Mouse (Mus musculus): ENCODE results near the gene Atpaf1. TPM values are rescaled to one million over a fixed set of nuclear protein-coding genes. Genes with fewer than 3 reads are reported as not detected.
A peak's percentile ranks its signal among the peaks of the same experiment; 100 is the strongest.

Atpaf1 gene
- polyA plus RNA-seq, 1 experiment from 2014 or later, result 48.1 TPM

DNA sequence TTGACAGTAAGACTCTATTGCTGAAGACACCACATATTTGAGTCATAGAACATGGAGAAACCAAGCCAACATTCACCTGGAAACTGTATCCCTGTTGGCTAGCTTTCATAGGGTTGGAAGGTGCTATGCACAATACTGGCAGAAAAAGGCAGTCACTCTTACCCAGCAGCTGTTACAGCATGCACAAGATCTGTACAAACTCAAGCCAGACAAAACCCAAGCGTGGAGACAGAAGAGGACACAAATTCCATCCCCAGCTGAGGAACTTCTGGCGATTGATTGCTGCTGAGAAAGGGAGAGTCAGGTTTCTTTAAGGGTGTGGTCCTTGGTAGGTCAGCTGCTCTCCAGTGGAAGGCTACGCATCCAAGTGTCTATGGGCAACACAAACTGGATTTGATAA is 35.6 kb downstream of the Atpaf1 start:
- H3K36me3 ChIP-seq (ENCODE audit: control insufficient read depth, insufficient read depth, low read length), result peaks cover 6% of the 10 kb centered on the region; the same call in 1 of the 2 replicates
- no peaks in the 10 kb centered on the region for H3K9me3 ChIP-seq (ENCODE audit: control insufficient read depth, low read depth, low read length)
- no peak for ATAC-seq (ENCODE audit: insufficient number of reproducible peaks, insufficient read depth, low FRiP score, low read depth)
- 60% methylated on average over 3 of the region's 3 CpGs for WGBS
- no peak overlapping the region for H3K27ac ChIP-seq (ENCODE audit: low read length)
- H3K27me3 ChIP-seq (ENCODE audit: control insufficient read depth, insufficient read depth, low read length), result no peaks in the 10 kb centered on the region
- H3K4me2 ChIP-seq (replicated peaks; ENCODE audit: low read depth, low read length), result no peak overlapping the region
- H3K4me1 ChIP-seq (ENCODE audit: control insufficient read depth, insufficient read depth, low read length), result no peaks in the 10 kb centered on the region
- H3K9ac ChIP-seq (replicated peaks; ENCODE audit: low read depth, low read length), result no peak overlapping the region
- H3K4me3 ChIP-seq (ENCODE audit: low read depth, low read length), result no peak overlapping the region

DNA sequence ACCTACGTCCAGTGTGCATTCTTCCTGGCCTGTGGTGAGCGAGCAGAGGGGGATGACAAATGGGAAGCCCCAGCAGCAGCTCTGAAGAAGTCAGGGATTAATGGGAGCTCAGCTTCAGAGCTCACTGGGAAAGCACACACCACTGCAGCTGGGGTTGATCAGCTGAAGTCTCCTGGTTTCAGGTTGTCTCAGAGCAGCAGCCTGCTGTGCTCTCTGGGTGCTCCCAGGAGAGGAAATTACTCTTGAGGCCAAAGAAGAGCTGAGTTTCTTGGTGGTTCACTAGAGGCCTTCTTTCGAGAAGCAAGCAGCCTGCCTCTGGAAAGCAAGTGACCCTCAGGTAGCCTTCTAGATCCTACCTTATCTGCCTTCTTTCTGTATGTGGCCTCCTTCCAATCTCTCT is 36.3 kb downstream of the Atpaf1 start:
- peaks cover 6% of the 10 kb centered on the region; the same call in 1 of the 2 replicates for H3K36me3 ChIP-seq (ENCODE audit: control insufficient read depth, insufficient read depth, low read length)
- no peak overlapping the region for H3K4me2 ChIP-seq (replicated peaks; ENCODE audit: low read depth, low read length)
- H3K9ac ChIP-seq (replicated peaks; ENCODE audit: low read depth, low read length), result no peak overlapping the region
- 27% methylated on average over 3 of the region's 3 CpGs for WGBS
- no peaks in the 10 kb centered on the region for H3K4me1 ChIP-seq (ENCODE audit: control insufficient read depth, insufficient read depth, low read length)
- no peak for ATAC-seq (ENCODE audit: insufficient number of reproducible peaks, insufficient read depth, low FRiP score, low read depth)
- H3K4me3 ChIP-seq (ENCODE audit: low read depth, low read length), result no peak overlapping the region
- H3K9me3 ChIP-seq (ENCODE audit: control insufficient read depth, low read depth, low read length), result no peaks in the 10 kb centered on the region
- no peaks in the 10 kb centered on the region for H3K27me3 ChIP-seq (ENCODE audit: control insufficient read depth, insufficient read depth, low read length)
- H3K27ac ChIP-seq (ENCODE audit: low read length), result no peak overlapping the region

DNA sequence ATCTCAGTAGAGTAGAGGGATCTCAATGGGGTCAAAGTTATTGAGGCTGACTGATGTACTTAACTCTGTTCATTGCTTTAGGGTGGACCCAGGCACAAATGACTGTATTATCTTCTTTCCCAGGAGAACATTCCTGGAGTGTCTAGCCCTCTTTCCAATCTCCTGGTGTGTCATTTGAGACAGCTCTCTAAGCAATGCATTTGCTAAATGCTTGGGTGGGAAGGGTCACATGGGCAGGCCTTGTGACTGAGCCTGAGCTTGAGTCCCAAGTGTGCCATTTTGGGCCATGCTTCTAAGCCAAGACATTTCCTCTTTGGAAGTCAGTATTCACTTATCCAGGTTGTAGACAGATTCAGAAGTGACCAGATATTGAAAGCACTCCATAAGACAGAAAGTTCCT is 36.8 kb downstream of the Atpaf1 start:
- ATAC-seq (ENCODE audit: insufficient number of reproducible peaks, insufficient read depth, low FRiP score, low read depth), result no peak
- no peak overlapping the region for H3K4me3 ChIP-seq (ENCODE audit: low read depth, low read length)
- H3K4me2 ChIP-seq (replicated peaks; ENCODE audit: low read depth, low read length), result no peak overlapping the region
- no peak overlapping the region for H3K9ac ChIP-seq (replicated peaks; ENCODE audit: low read depth, low read length)
- peaks cover 1% of the 10 kb centered on the region; the same call in 1 of the 2 replicates for H3K36me3 ChIP-seq (ENCODE audit: control insufficient read depth, insufficient read depth, low read length)
- no peaks in the 10 kb centered on the region for H3K4me1 ChIP-seq (ENCODE audit: control insufficient read depth, insufficient read depth, low read length)
- no peak overlapping the region for H3K27ac ChIP-seq (ENCODE audit: low read length)
- H3K9me3 ChIP-seq (ENCODE audit: control insufficient read depth, low read depth, low read length), result no peaks in the 10 kb centered on the region
- no peaks in the 10 kb centered on the region for H3K27me3 ChIP-seq (ENCODE audit: control insufficient read depth, insufficient read depth, low read length)

DNA sequence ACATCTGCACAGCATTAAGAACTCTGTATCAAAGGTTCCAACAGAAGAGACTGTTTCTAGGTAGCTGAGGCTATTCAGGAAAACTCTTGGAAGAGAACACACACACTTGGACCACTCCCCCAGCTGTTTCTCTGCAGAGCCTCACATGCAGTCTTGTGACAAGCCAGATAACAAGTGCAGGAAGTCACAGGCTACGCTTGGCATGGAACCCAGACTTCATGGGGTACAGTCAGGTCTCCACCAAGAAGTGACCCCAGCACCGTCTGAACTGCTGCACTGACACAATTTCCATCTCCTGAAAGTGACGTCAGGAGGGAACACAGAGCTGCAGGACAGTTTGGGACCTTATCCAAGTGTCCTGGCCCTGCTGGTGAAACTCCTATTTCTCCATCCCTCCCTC is 37.3 kb downstream of the Atpaf1 start:
- 67% methylated on average over 3 of the region's 3 CpGs for WGBS
- ATAC-seq (ENCODE audit: insufficient number of reproducible peaks, insufficient read depth, low FRiP score, low read depth), result no peak

DNA sequence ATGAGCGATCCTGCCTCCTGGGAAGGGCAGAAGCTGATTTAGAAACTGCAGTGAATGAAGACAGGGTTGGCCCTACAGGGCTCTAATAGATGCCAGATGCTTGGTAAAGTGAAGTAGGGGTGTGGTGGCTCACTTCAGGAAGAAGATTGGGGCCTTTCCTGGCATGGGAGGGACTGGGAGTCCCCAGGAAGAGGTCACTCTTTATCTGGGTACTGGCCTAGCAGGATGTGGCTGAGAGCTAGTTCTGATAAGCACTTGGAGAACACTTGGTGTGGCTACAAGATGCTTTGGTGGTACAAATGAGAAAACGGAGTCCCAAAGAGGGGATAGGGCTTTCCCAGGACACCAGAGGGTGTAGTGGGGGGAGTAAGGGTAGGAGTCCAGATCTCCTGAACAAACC is 39.6 kb downstream of the Atpaf1 start:
- H3K4me3 ChIP-seq (ENCODE audit: low read depth, low read length), result no peak overlapping the region
- H3K36me3 ChIP-seq (ENCODE audit: control insufficient read depth, insufficient read depth, low read length), result no peaks in the 10 kb centered on the region
- H3K4me1 ChIP-seq (ENCODE audit: control insufficient read depth, insufficient read depth, low read length), result peaks cover 4% of the 10 kb centered on the region
- H3K9me3 ChIP-seq (ENCODE audit: control insufficient read depth, low read depth, low read length), result no peaks in the 10 kb centered on the region
- H3K27ac ChIP-seq (ENCODE audit: low read length), result no peak overlapping the region
- no peak for ATAC-seq (ENCODE audit: insufficient number of reproducible peaks, insufficient read depth, low FRiP score, low read depth)
- H3K9ac ChIP-seq (replicated peaks; ENCODE audit: low read depth, low read length), result no peak overlapping the region
- 83% methylated on average over 2 of the region's 2 CpGs for WGBS
- no peak overlapping the region for H3K4me2 ChIP-seq (replicated peaks; ENCODE audit: low read depth, low read length)
- no peaks in the 10 kb centered on the region for H3K27me3 ChIP-seq (ENCODE audit: control insufficient read depth, insufficient read depth, low read length)

More for the DNA sequence above, 37.3 kb downstream of the Atpaf1 start:
- no peak overlapping the region for H3K9ac ChIP-seq (replicated peaks; ENCODE audit: low read depth, low read length)
- no peak overlapping the region for H3K27ac ChIP-seq (ENCODE audit: low read length)
- no peaks in the 10 kb centered on the region for H3K36me3 ChIP-seq (ENCODE audit: control insufficient read depth, insufficient read depth, low read length)
- H3K4me3 ChIP-seq (ENCODE audit: low read depth, low read length), result no peak overlapping the region
- no peak overlapping the region for H3K4me2 ChIP-seq (replicated peaks; ENCODE audit: low read depth, low read length)
- no peaks in the 10 kb centered on the region for H3K27me3 ChIP-seq (ENCODE audit: control insufficient read depth, insufficient read depth, low read length)
- no peaks in the 10 kb centered on the region for H3K4me1 ChIP-seq (ENCODE audit: control insufficient read depth, insufficient read depth, low read length)
- H3K9me3 ChIP-seq (ENCODE audit: control insufficient read depth, low read depth, low read length), result no peaks in the 10 kb centered on the region

DNA sequence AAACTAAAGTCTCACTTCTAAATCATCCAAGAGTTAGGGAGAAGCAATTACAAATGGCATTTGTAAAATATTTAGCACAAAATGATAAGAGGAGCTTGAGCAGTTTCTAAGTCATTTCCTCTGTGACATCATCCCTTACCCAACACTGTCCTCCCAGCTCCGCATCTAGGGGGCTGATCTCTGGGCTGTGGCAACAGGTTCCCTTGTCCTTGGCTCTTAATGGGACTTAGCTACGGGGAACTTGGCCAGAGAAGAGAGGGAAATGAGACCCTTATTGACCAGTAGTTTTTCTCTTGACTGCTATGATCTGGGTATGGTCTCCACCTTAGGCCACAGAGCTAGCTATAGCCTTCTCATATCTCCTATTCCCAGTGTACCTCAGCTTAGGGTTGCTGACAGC is 40.7 kb downstream of the Atpaf1 start:
- Histone ChIP-seq H3K4me2 (replicated peaks; ENCODE audit: low read depth, low read length) (no peak overlapping the region), H3K4me3 (ENCODE audit: low read depth, low read length) (no peak overlapping the region), H3K9me3 (ENCODE audit: control insufficient read depth, low read depth, low read length) (no peaks in the 10 kb centered on the region), H3K9ac (replicated peaks; ENCODE audit: low read depth, low read length) (no peak overlapping the region), H3K27me3 (ENCODE audit: control insufficient read depth, insufficient read depth, low read length) (no peaks in the 10 kb centered on the region), H3K36me3 (ENCODE audit: control insufficient read depth, insufficient read depth, low read length) (no peaks in the 10 kb centered on the region), H3K4me1 (ENCODE audit: control insufficient read depth, insufficient read depth, low read length) (peaks cover 4% of the 10 kb centered on the region), H3K27ac (ENCODE audit: low read length) (no peak overlapping the region)
- no peak for ATAC-seq (ENCODE audit: insufficient number of reproducible peaks, insufficient read depth, low FRiP score, low read depth)
- 71% methylated on average over 2 of the region's 2 CpGs for WGBS

DNA sequence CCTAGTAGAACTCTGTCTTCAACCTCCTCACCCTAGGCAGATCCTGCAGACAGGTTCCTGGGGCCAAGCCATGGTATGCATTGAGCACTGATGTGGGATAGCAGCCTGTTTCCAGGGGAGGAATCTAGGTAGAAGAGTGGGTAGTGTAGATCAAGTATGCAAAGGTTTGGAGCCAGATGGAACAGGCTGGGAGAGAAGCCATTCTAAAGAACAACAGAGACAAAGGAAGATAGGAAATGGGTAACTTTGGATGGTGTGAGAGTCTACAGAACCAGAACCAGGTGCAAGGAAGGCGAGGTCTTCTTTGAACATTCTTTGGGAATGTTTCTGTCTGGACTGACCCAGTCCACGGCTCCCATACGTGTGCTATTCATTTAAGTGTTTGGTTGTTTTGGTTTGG is 42.5 kb downstream of the Atpaf1 start:
- WGBS, result 65% methylated on average over 3 of the region's 3 CpGs

DNA sequence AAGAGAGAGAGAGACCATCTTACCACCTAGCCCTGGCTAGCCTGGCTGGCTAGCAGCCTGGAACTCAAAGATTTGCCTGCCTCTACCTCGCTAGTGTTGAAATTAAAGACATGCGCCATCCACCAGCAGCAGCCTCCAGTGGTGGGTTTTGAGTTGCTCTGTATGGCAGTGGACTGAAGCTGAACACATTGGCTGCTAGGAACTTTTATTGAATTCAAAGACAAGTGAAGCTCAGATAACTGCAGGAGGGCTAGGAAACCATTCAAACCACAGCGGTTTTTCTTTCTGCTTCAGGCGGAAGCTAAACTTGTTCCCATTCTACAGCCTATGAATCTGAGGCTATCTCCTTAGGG is 42.9 kb downstream of the Atpaf1 start:
- Histone ChIP-seq H3K27ac (ENCODE audit: low read length) (no peak overlapping the region), H3K4me3 (ENCODE audit: low read depth, low read length) (peak overlapping the region; percentile 60), H3K9ac (replicated peaks; ENCODE audit: low read depth, low read length) (peak overlapping the region; percentile 34), H3K27me3 (ENCODE audit: control insufficient read depth, insufficient read depth, low read length) (no peaks in the 10 kb centered on the region), H3K4me1 (ENCODE audit: control insufficient read depth, insufficient read depth, low read length) (peaks cover 4% of the 10 kb centered on the region), H3K9me3 (ENCODE audit: control insufficient read depth, low read depth, low read length) (no peaks in the 10 kb centered on the region), H3K4me2 (replicated peaks; ENCODE audit: low read depth, low read length) (peak overlapping the region; percentile 82), H3K36me3 (ENCODE audit: control insufficient read depth, insufficient read depth, low read length) (no peaks in the 10 kb centered on the region)
- ATAC-seq (ENCODE audit: insufficient number of reproducible peaks, insufficient read depth, low FRiP score, low read depth), result no peak
- 5% methylated on average over 4 of the region's 4 CpGs for WGBS

More for the DNA sequence above, 42.5 kb downstream of the Atpaf1 start:
- Histone ChIP-seq H3K4me1 (ENCODE audit: control insufficient read depth, insufficient read depth, low read length) (peaks cover 4% of the 10 kb centered on the region), H3K27me3 (ENCODE audit: control insufficient read depth, insufficient read depth, low read length) (no peaks in the 10 kb centered on the region), H3K9me3 (ENCODE audit: control insufficient read depth, low read depth, low read length) (no peaks in the 10 kb centered on the region), H3K36me3 (ENCODE audit: control insufficient read depth, insufficient read depth, low read length) (no peaks in the 10 kb centered on the region), H3K9ac (replicated peaks; ENCODE audit: low read depth, low read length) (no peak overlapping the region), H3K4me3 (ENCODE audit: low read depth, low read length) (no peak overlapping the region), H3K27ac (ENCODE audit: low read length) (no peak overlapping the region), H3K4me2 (replicated peaks; ENCODE audit: low read depth, low read length) (peak overlapping the region; percentile 82; the same call in 1 of the 2 replicates)
- ATAC-seq (ENCODE audit: insufficient number of reproducible peaks, insufficient read depth, low FRiP score, low read depth), result no peak

DNA sequence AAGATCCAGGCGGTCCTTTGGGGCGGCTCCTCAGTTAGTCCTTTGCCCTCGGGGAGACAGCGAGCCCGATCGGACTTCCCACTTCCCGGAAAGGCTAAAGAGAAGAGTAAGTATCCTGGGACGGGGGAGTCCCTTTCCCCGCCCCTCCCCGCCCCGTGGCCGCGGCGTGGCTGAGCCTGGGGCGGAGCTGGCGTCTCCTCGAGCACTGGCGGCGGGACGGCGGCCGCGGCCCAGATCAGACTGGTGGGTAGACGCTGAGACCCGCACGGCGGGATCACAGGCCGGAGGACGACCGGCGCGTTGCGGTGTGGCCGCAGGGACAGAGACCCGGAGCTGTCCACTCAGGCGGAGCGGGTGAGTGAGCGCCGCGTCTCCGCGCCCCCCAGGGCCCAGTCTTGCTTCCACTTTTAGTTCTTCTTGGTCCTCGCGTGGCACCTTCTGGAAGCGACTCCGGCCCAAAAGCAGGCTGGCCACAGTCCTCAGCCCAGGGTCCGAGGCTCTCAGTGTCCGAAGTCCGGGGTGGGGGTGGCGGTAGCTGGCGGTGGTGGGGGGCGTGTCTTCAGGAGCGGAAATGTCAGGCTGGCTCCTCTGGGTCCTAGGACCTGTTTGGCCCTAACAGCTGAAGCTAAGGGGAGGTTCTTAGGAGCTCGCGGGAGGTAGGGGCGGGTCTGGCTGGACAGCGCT is 43.4 kb downstream of the Atpaf1 start, which contains the start of gene Mob3c:
Gene Mob3c, plus strand, starts transcription at position 205 of the 684 bp plus-strand sequence.
- Histone ChIP-seq H3K27ac (ENCODE audit: low read length) (peak within 1 kb of the TSS; percentile 62; the same call in 1 of the 2 replicates), H3K4me2 (replicated peaks; ENCODE audit: low read depth, low read length) (peak within 1 kb of the TSS; percentile 82), H3K9me3 (ENCODE audit: control insufficient read depth, low read depth, low read length) (no peaks in the 10 kb centered on the region), H3K36me3 (ENCODE audit: control insufficient read depth, insufficient read depth, low read length) (no peaks in the 10 kb centered on the region), H3K27me3 (ENCODE audit: control insufficient read depth, insufficient read depth, low read length) (no peaks in the 10 kb centered on the region), H3K4me3 (ENCODE audit: low read depth, low read length) (peak within 1 kb of the TSS; percentile 60), H3K4me1 (ENCODE audit: control insufficient read depth, insufficient read depth, low read length) (peaks cover 4% of the 10 kb centered on the region), H3K9ac (replicated peaks; ENCODE audit: low read depth, low read length) (peak within 1 kb of the TSS; percentile 34)
- WGBS, result under 1% methylated on average over 55 of the region's 57 CpGs
- ATAC-seq (ENCODE audit: insufficient number of reproducible peaks, insufficient read depth, low FRiP score, low read depth), result peak; percentile 93
